Mouse (Mus musculus) myocyte (in vitro differentiated cells): ENCODE data around the gene Steap3.

Experiments used
- CEBPB ChIP-seq: IDR thresholded peaks from 2 replicates; pipeline ENCODE4 v1.6.1; 2011; ENCODE audit warnings: mild to moderate bottlenecking, moderate library complexity; ENCODE audit not compliant: poor library complexity, insufficient read depth, severe bottlenecking
- E2F4 ChIP-seq: IDR thresholded peaks from one replicate; pipeline ENCODE4 v1.6.1; 2011; ENCODE audit warnings: mild to moderate bottlenecking, control low read depth, moderate library complexity; ENCODE audit not compliant: insufficient read depth
- MYOD1 ChIP-seq, 3 experiments: IDR thresholded peaks; one replicate each; pipeline ENCODE4 v1.6.1; 2011; ENCODE audit warnings: control low read depth in 2 of 3, low read depth in 2 of 3, mild to moderate bottlenecking in 2 of 3, moderate library complexity in 1 of 3; ENCODE audit not compliant: insufficient read length in 2 of 3, control insufficient read depth in 1 of 3
- POLR2A ChIP-seq: IDR thresholded peaks from one replicate; pipeline ENCODE4 v1.6.1; 2011; ENCODE audit warnings: low read depth, mild to moderate bottlenecking, control low read depth, moderate library complexity; ENCODE audit not compliant: insufficient read length
- POLR2AphosphoS2 ChIP-seq: IDR thresholded peaks from one replicate; pipeline ENCODE4 v1.6.1; 2011; ENCODE audit warnings: low read depth, control low read depth; ENCODE audit not compliant: insufficient read length
- SRF ChIP-seq: IDR thresholded peaks from one replicate; pipeline ENCODE4 v1.6.1; 2011; ENCODE audit warnings: low read depth; ENCODE audit not compliant: control insufficient read depth, insufficient read length
- TCF3 ChIP-seq: IDR thresholded peaks from one replicate; pipeline ENCODE4 v1.6.1; 2011; ENCODE audit warnings: low read depth, control low read depth; ENCODE audit not compliant: insufficient read length
- USF1 ChIP-seq: IDR thresholded peaks from one replicate; pipeline ENCODE4 v1.6.1; 2011; ENCODE audit warnings: low read depth, mild to moderate bottlenecking, control low read depth, moderate library complexity

GRCm38 (mm10) chr1:120142551-120142950, 130.0 kb downstream of the Steap3 start:
- no peak for TF ChIP-seq USF1
- TF ChIP-seq POLR2A: no peak
- TF ChIP-seq E2F4: no peak
- no peak for TF ChIP-seq TCF3
- TF ChIP-seq POLR2AphosphoS2: no peak
- no peak for TF ChIP-seq SRF
- TF ChIP-seq MYOD1 (IDR thresholded peaks at IDR 0.05; ENCODE audit: control insufficient read depth in 1 of 3, insufficient read length in 2 of 3, low read depth in 2 of 3): no peak
- no peak for TF ChIP-seq CEBPB
